Mouse (Mus musculus): ENCODE measurements around the gene AW011738. TPM values are rescaled to one million over a fixed set of nuclear protein-coding genes. Genes with fewer than 3 reads are reported as not detected.

The AW011738 gene
- polyA plus RNA-seq, 1 experiment: 5.4 TPM

GRCm38 (mm10) chr4:156235360-156235770 lies 32.3 kb downstream of the AW011738 start:
- no peak for DNase-seq (ENCODE audit: extremely low spot score in 1 of 2, low spot score in 1 of 2)

- DNase-seq (ENCODE audit: extremely low spot score in 1 of 2, low spot score in 1 of 2): peak; percentile 67 to 90
Measured at GRCm38 (mm10) chr4:156235808-156236533, 32.9 kb downstream of the AW011738 start, which contains the start of gene Noc2l. Gene Noc2l (plus strand): TSS chr4:156236010.

- DNase-seq (ENCODE audit: extremely low spot score in 1 of 2, low spot score in 1 of 2): no peak
Measured at GRCm38 (mm10) chr4:156236651-156237447, 33.7 kb downstream of the AW011738 start.

DNA sequence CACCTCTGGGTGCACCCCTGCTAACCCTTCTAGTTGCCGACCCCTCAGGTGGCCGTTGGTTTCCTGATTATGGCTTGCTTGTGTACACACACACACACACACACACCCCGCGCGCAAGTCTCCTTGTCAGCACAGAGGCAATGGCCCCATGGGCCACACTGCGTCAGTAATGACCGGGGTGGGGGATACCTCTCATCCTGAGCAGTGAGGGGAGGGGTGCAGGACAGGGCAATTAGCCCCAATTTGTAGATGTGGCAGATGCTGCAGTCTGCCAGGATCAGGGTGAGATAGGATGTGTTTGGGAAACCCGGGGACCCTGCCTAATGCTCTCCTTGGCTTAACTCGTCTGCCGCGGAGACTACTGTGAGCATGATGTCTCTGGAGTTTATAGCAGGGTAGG lies 46.5 kb downstream of the AW011738 start:
- no peak for DNase-seq (ENCODE audit: extremely low spot score in 1 of 2, low spot score in 1 of 2)

DNA sequence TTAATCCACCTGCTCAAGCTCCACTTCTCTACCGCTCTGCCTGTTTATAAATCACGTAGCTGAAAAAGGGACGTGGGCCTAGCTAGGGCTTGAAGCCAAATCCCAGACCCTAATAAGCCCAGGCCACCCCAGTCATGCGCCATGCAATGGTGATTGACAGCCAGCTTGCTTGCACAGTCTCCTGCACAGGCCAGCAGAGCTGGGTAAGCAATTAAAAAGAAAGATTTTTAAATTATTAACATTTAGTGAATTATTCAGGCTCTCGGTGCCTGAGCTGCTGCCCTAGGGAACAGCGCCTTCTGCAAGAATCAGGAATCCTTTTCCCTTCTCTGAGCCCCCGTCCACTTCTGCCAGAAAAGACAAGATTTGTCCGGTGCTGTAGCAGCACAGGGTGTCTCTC lies 48.0 kb downstream of the AW011738 start:
- DNase-seq (ENCODE audit: extremely low spot score in 1 of 2, low spot score in 1 of 2): no peak

DNA sequence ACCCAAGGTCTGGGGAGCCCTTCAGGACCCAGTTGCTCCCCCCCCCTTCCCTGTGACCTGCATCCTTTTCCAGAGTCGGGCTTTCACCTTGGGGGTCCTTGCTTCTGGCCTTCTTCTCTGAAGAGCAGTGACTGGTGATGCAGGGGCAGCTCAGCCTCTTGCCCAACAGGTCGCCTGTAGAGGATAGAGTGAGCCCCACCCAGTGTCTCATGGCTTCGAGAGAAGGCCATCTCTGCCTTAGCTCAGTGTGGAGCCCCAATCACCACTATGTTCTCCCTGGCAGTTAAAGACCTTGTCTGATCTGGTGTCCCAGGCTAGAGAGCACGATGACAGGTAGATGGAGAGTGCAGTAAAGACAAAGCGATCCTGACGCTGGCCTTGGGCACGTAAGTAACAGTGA lies 49.0 kb downstream of the AW011738 start:
- no peak for DNase-seq (ENCODE audit: extremely low spot score in 1 of 2, low spot score in 1 of 2)

GRCm38 (mm10) chr4:156252619-156253018 lies 49.5 kb downstream of the AW011738 start:
- DNase-seq (ENCODE audit: extremely low spot score in 1 of 2, low spot score in 1 of 2): no peak

DNA sequence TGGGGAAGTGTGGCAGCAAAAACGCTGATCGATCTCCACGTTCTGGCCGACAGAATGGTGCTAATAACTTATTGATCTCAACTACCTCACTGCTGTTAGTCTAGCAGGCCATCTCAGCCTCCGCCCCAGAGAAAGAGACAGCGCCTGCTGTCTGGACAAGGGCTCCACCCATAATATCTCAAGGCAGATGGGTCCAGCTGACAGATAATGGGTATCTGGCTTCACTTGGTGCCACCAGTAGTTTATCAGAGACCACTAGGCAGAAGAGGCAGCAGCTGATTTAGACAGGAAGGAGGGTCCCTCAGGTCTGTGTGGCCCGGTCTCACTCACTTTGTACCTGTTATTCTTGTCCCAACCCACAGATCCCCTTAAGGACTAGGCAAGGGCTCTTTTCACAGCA lies 49.9 kb downstream of the AW011738 start:
- no peak for DNase-seq (ENCODE audit: extremely low spot score in 1 of 2, low spot score in 1 of 2)

DNA sequence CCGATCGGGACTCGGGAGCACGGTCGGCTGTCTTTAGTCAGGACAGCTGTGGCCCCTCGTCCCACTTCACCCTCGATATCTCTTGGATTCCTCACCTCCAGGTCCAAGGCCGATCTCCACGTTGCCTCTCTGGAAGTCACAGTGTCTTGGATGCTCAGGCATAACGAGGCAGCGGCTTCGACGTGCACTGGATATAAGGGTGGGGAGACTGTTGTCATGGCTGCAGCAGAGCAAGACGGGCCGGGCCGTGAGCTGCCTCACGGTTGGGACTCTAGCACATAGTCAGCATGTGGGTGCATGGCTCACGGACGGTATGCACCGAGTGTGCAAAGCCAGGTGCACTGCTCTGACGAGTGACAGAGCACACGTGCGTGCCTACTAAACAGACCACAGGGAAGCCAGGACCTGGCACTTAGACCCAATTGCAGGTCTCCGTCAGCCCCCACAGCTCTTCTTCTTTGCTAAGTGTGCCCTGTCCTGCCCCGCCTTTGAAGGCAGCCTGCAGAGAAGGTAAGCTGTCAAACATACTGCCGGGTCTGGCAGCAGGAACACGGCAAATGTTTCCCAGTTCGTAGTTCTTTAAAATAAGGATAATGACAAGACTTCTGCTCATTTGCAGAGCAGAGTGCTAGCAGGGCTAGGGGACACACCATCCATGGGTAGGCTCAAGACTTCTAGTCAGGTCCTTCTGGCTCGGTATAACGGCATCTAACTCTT lies 51.4 kb downstream of the AW011738 start:
- DNase-seq (ENCODE audit: extremely low spot score in 1 of 2, low spot score in 1 of 2): no peak

Other genes starting within 250 kb of the AW011738 start
- gene C1qtnf12, start 241.0 kb upstream of the AW011738 start, polyA plus RNA-seq (2012; rRNA removed): 14.3 and 17.1 TPM in 2 replicates
- gene B3galt6, start 210.7 kb upstream of the AW011738 start, polyA plus RNA-seq (2012; rRNA removed): 9.7 and 10.6 TPM in 2 replicates
- gene Sdf4, start 210.4 kb upstream of the AW011738 start, polyA plus RNA-seq (2012; rRNA removed): 123 and 128 TPM in 2 replicates
- 3.6 and 5.9 TPM in 2 replicates for gene Tnfrsf4, start 189.5 kb upstream of the AW011738 start, polyA plus RNA-seq (2012; rRNA removed)
- gene Tnfrsf18, start 177.1 kb upstream of the AW011738 start, polyA plus RNA-seq (2012; rRNA removed): 0.22 and 0.27 TPM in 2 replicates
- gene Ttll10, start 143.9 kb upstream of the AW011738 start, polyA plus RNA-seq (2012; rRNA removed): 0.04 and 0.06 TPM in 2 replicates
- 34.8 and 38.7 TPM in 2 replicates for gene 9430015G10Rik, start 93.3 kb upstream of the AW011738 start, polyA plus RNA-seq (2012; rRNA removed)
- gene Rnf223, start 72.8 kb upstream of the AW011738 start, polyA plus RNA-seq (2012; rRNA removed): 1.5 and 2.5 TPM in 2 replicates
- gene Agrn, start 5.8 kb upstream of the AW011738 start, polyA plus RNA-seq (2012; rRNA removed): 198 and 200 TPM in 2 replicates
- gene Isg15, start 2.5 kb upstream of the AW011738 start, polyA plus RNA-seq (2012; rRNA removed): 8.9 and 10.4 TPM in 2 replicates
- 0.92 and 0.96 TPM in 2 replicates for gene Perm1, start 12.6 kb downstream of the AW011738 start, polyA plus RNA-seq (2012; rRNA removed)
- 79.0 and 85.8 TPM in 2 replicates for gene Plekhn1, start 31.6 kb downstream of the AW011738 start, polyA plus RNA-seq (2012; rRNA removed)
- gene Noc2l, start 32.7 kb downstream of the AW011738 start, polyA plus RNA-seq (2012; rRNA removed): 93.4 and 96.7 TPM in 2 replicates
- 2.7 and 3.8 TPM in 2 replicates for gene Samd11, start 52.4 kb downstream of the AW011738 start, polyA plus RNA-seq (2012; rRNA removed)
- gene Vmn2r-ps159, start 127.8 kb downstream of the AW011738 start, polyA plus RNA-seq (2012; rRNA removed): not detected in 2 replicates